Mouse (Mus musculus): ENCODE data around the gene Slx1b. TPM values are rescaled to one million over a fixed set of nuclear protein-coding genes. Genes with fewer than 3 reads are reported as not detected.

Slx1b gene
- total RNA-seq, 2 experiments from 2014 or later: 3.0 to 3.7 TPM

- peak; percentile 25; the same call in 1 of the 2 replicates for ATAC-seq (replicated peaks; ENCODE audit: low FRiP score, low TSS enrichment, poor library complexity, severe bottlenecking)
These were observed 7.4 kb downstream of the Slx1b start for GRCm38 (mm10) chr7:126688156-126688555.

- no peak for ATAC-seq (replicated peaks; ENCODE audit: low FRiP score, low TSS enrichment, poor library complexity, severe bottlenecking)
These were observed 14.4 kb downstream of the Slx1b start for GRCm38 (mm10) chr7:126681221-126681620.

GRCm38 (mm10) chr7:126679683-126680082 lies 15.9 kb downstream of the Slx1b start:
- ATAC-seq (replicated peaks; ENCODE audit: low FRiP score, low TSS enrichment, poor library complexity, severe bottlenecking): no peak

- ATAC-seq (replicated peaks; ENCODE audit: low FRiP score, low TSS enrichment, poor library complexity, severe bottlenecking): no peak
These were observed 16.8 kb downstream of the Slx1b start for GRCm38 (mm10) chr7:126678545-126679341.

GRCm38 (mm10) chr7:126676631-126677220 lies 18.9 kb downstream of the Slx1b start:
- ATAC-seq (replicated peaks; ENCODE audit: low FRiP score, low TSS enrichment, poor library complexity, severe bottlenecking): no peak

- no peak for ATAC-seq (replicated peaks; ENCODE audit: low FRiP score, low TSS enrichment, poor library complexity, severe bottlenecking)
These were observed 19.4 kb downstream of the Slx1b start, which contains the start of gene Sult1a1 for GRCm38 (mm10) chr7:126676207-126676606. TSS of gene Sult1a1 (minus strand) at chr7:126676432.

- ATAC-seq (replicated peaks; ENCODE audit: low FRiP score, low TSS enrichment, poor library complexity, severe bottlenecking): no peak
These were observed 20.5 kb downstream of the Slx1b start for GRCm38 (mm10) chr7:126675104-126675503.

GRCm38 (mm10) chr7:126672111-126672510 lies 23.5 kb downstream of the Slx1b start:
- no peak for ATAC-seq (replicated peaks; ENCODE audit: low FRiP score, low TSS enrichment, poor library complexity, severe bottlenecking)

GRCm38 (mm10) chr7:126670152-126670551 lies 25.4 kb downstream of the Slx1b start:
- no peak for ATAC-seq (replicated peaks; ENCODE audit: low FRiP score, low TSS enrichment, poor library complexity, severe bottlenecking)

GRCm38 (mm10) chr7:126668452-126668851 lies 27.1 kb downstream of the Slx1b start:
- no peak for ATAC-seq (replicated peaks; ENCODE audit: low FRiP score, low TSS enrichment, poor library complexity, severe bottlenecking)

GRCm38 (mm10) chr7:126667495-126668090 lies 28.0 kb downstream of the Slx1b start:
- no peak for ATAC-seq (replicated peaks; ENCODE audit: low FRiP score, low TSS enrichment, poor library complexity, severe bottlenecking)

GRCm38 (mm10) chr7:126665269-126665668 lies 30.3 kb downstream of the Slx1b start:
- ATAC-seq (replicated peaks; ENCODE audit: low FRiP score, low TSS enrichment, poor library complexity, severe bottlenecking): no peak

- ATAC-seq (replicated peaks; ENCODE audit: low FRiP score, low TSS enrichment, poor library complexity, severe bottlenecking): no peak
These were observed 31.9 kb downstream of the Slx1b start for GRCm38 (mm10) chr7:126663646-126664045.

GRCm38 (mm10) chr7:126659771-126660170 lies 35.8 kb downstream of the Slx1b start:
- ATAC-seq (replicated peaks; ENCODE audit: low FRiP score, low TSS enrichment, poor library complexity, severe bottlenecking): no peak

GRCm38 (mm10) chr7:126657522-126657921 lies 38.1 kb downstream of the Slx1b start:
- ATAC-seq (replicated peaks; ENCODE audit: low FRiP score, low TSS enrichment, poor library complexity, severe bottlenecking): no peak

GRCm38 (mm10) chr7:126655695-126656094 lies 39.9 kb downstream of the Slx1b start:
- no peak for ATAC-seq (replicated peaks; ENCODE audit: low FRiP score, low TSS enrichment, poor library complexity, severe bottlenecking)

GRCm38 (mm10) chr7:126653991-126654390 lies 41.6 kb downstream of the Slx1b start:
- no peak for ATAC-seq (replicated peaks; ENCODE audit: low FRiP score, low TSS enrichment, poor library complexity, severe bottlenecking)

GRCm38 (mm10) chr7:126650852-126651251 lies 44.7 kb downstream of the Slx1b start:
- ATAC-seq (replicated peaks; ENCODE audit: low FRiP score, low TSS enrichment, poor library complexity, severe bottlenecking): 0 out of 2 replicates have a peak, but pooled peaks have one; percentile 15

GRCm38 (mm10) chr7:126649231-126650051 lies 46.1 kb downstream of the Slx1b start, which contains the start of gene Sgf29:
TSS of gene Sgf29 (plus strand) at chr7:126649309.
- ATAC-seq (replicated peaks; ENCODE audit: low FRiP score, low TSS enrichment, poor library complexity, severe bottlenecking): peak; percentile 88

- no peak for ATAC-seq (replicated peaks; ENCODE audit: low FRiP score, low TSS enrichment, poor library complexity, severe bottlenecking)
These were observed 47.1 kb downstream of the Slx1b start for GRCm38 (mm10) chr7:126648486-126648885.

All from megakaryocyte-erythroid progenitor cell, adult 5-6 weeks (primary cell).